Mouse (Mus musculus) intestine, postnatal 0 days (tissue): Measurements from ENCODE around the gene Hoxa6. TPM values are rescaled to one million over a fixed set of nuclear protein-coding genes. Genes with fewer than 3 reads are reported as not detected.

Experiments
- ATAC-seq: fragments of 200-750 bp; cut with Nextera tagmentation; 2 replicates; pipeline ENCODE4 v1.8.0; 2017; ENCODE audit warnings: mild to moderate bottlenecking, moderate TSS enrichment, moderate library complexity
- H3K27ac ChIP-seq: fragments of 300-500 bp; sonication (generic); 2 replicates; pipeline ENCODE4 v1.5.1; 2014; ENCODE audit warnings: mild to moderate bottlenecking, low read depth, low read length, moderate library complexity
- H3K27me3 ChIP-seq: fragments of 300-500 bp; sonication (generic); replicated peaks from 2 replicates; pipeline ENCODE4 v1.6.1; 2014; ENCODE audit warnings: low read length, mixed read lengths; ENCODE audit not compliant: control insufficient read depth, insufficient read depth
- H3K36me3 ChIP-seq: fragments of 300-500 bp; sonication (generic); 2 replicates; pipeline ENCODE4 v1.6.1; 2014; ENCODE audit warnings: mild to moderate bottlenecking, moderate library complexity; ENCODE audit not compliant: control insufficient read depth, insufficient read depth
- H3K4me1 ChIP-seq: fragments of 300-500 bp; sonication (generic); replicated peaks from 2 replicates; pipeline ENCODE4 v1.6.1; 2014; ENCODE audit warnings: antibody characterized with exemption, low read length, mixed read lengths; ENCODE audit not compliant: control insufficient read depth, insufficient read depth
- H3K4me2 ChIP-seq: fragments of 300-500 bp; sonication (generic); replicated peaks from 2 replicates; pipeline ENCODE4 v1.6.1; 2014; ENCODE audit warnings: low read depth, mild to moderate bottlenecking, moderate library complexity
- H3K4me3 ChIP-seq: fragments of 300-500 bp; sonication (generic); 2 replicates; pipeline ENCODE4 v1.5.1; 2014; ENCODE audit warnings: low read depth, low read length
- H3K9ac ChIP-seq: fragments of 300-500 bp; sonication (generic); 2 replicates; pipeline ENCODE4 v1.6.1; 2014; ENCODE audit warnings: mild to moderate bottlenecking, low read depth, low read length
- H3K9me3 ChIP-seq: fragments of 300-500 bp; sonication (generic); 2 replicates; pipeline ENCODE4 v1.6.1; 2016; ENCODE audit warnings: mixed run types; ENCODE audit not compliant: control insufficient read depth
- CTCF ChIP-seq: sonication (generic); IDR thresholded peaks from 2 replicates; pipeline ENCODE4 v1.5.1; 2016; ENCODE audit warnings: low read depth, mild to moderate bottlenecking, control low read depth, antibody characterized with exemption, moderate library complexity
- WGBS: fragments of 180-500 bp; shearing (Covaris S2); extraction: QIAGEN DNeasy Blood & Tissue Kit; methylation state at CpG from one replicate; pipeline ENCODE4 v1.1.7; 2014; 5-methylcytosine and 5-hydroxymethylcytosine counted together
- polyA plus RNA-seq: library from polyadenylated mRNA; unstranded; fragments of >200 nt; fragmentation: Nextera tagmentation; extraction: Ambion mirVana; gene quantifications from 2 replicates; pipeline ENCODE4 v1.2.1, GENCODE M21; 2015

Hoxa6 gene
- polyA plus RNA-seq, 1 experiment from 2014 or later, result 0.76 TPM

DNA sequence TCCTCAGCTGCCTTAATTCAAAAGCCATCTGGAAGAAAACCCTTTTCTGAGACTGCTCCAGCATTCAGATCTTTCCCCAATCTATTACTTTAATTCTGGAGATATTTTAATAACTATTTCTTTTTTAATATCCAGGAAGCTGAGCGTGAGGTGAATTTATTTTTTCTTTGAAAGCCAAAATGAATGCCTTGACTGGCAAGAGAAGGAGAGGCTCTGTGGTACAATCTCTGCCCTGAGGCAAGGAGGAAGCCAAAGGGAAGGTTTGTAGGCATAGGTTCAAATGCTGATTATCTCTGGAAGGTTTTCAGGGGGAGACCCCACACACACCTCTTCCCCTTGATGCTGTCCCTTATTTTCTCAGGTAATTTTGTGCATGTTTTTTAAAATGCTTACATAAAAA lies 41.3 kb downstream of the Hoxa6 start:
- 65% methylated on average over 1 of the region's 1 CpGs for WGBS
- no peak for ATAC-seq

DNA sequence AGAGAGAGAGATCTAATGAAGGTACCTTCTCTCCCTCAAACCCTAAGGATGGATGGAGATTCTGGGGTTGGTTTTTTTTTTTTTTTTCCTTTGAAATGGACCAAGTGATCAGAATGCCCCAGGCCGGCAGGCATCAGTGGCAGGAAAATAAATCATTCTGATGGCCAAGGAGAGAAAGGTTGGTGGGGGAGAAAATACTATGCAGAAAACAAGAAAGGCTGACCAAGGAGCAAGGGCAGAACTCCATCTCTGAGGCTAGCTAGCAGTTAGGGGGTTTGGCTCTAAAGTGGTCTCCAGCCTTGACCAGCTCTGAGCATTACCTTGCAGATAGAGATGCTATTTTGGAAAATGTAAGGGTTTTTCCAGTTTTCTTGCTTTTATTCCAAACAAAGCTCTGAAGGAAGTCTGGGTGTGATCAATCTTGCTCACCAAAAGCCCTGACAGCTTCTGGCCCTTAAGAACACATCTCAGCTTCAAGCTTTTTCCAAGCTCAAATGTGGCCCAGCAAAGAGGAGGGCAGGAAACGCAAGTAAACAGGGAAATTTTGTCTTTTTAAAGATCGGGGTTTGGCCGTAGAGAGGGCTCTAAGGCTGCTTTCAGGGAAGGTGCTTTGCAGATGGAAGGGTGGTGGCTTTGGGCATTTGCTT lies 42.0 kb downstream of the Hoxa6 start:
- Histone ChIP-seq H3K4me3 (peak overlapping the region; percentile 47), H3K27me3 (peaks cover 24% of the 10 kb centered on the region), H3K4me2 (peak overlapping the region; percentile 63), H3K4me1 (no peaks in the 10 kb centered on the region), H3K27ac (peak overlapping the region; percentile 17; the same call in 1 of the 2 replicates), H3K9me3 (no peaks in the 10 kb centered on the region), H3K9ac (0 out of 2 replicates have a peak overlapping the region, but pooled peaks have one; percentile 0), H3K36me3 (no peaks in the 10 kb centered on the region; the same call in 1 of the 2 replicates)
- WGBS, result 62% methylated on average over 4 of the region's 4 CpGs
- TF ChIP-seq CTCF, result no peak
- ATAC-seq, result no peak

More for the DNA sequence above, 41.3 kb downstream of the Hoxa6 start:
- H3K9me3 ChIP-seq, result no peaks in the 10 kb centered on the region
- peak overlapping the region; percentile 47; the same call in 1 of the 2 replicates for H3K4me3 ChIP-seq
- H3K36me3 ChIP-seq, result no peaks in the 10 kb centered on the region; the same call in 1 of the 2 replicates
- TF ChIP-seq CTCF, result no peak
- peak overlapping the region; percentile 0; the same call in 1 of the 2 replicates for H3K9ac ChIP-seq
- H3K4me1 ChIP-seq, result no peaks in the 10 kb centered on the region
- H3K27me3 ChIP-seq, result peaks cover 29% of the 10 kb centered on the region
- peak overlapping the region; percentile 63 for H3K4me2 ChIP-seq
- peak overlapping the region; percentile 62 for H3K27ac ChIP-seq

DNA sequence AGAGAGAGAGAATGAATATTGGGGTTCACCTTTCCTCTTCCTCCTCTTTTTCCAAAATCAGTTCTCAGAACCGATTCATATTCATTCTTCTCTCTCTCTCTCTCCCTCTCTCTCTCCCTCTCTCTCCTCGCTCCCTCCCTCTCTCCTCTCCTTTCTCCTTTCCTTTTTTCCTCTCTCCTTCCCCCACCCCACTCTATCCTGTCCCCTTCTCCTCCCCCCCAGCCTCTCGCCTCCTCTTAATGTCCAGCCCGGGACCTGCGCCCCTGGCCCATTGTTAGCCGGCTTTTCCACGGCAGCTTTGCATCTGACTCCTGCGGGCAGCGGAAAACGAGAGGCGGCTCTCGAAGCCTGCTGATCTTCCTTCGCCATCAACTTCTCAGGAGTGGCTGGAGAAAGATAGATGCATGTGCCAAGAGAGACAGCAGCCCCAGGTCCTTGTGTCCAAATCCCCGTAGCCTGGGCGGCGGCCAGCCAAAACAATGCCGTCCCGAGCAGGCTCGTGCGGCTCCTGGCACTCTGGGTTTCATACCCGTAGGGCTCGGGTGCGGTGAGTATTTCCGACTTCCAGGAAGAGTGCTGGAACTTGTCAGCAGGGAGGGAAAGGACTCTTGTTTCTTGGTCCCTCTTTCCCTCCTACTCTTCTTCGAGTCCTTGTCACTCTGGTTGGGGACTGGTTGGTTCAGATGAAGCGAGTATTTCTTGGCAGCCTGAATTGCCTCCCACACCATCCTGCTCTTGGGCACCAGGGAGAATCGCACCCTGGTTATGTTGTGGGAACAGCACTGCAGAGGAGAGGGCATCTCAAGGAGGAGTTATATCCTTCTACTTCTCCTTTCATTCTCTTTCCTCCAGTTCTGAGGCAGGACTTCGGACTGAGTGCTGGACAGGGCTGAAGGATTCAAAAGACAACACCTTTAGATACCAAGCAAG lies 42.8 kb downstream of the Hoxa6 start:
- Histone ChIP-seq H3K4me1 (no peaks in the 10 kb centered on the region), H3K27me3 (peaks cover 24% of the 10 kb centered on the region), H3K27ac (peak overlapping the region; percentile 73), H3K9me3 (no peaks in the 10 kb centered on the region), H3K4me3 (peak overlapping the region; percentile 47), H3K4me2 (peak overlapping the region; percentile 63), H3K9ac (peak overlapping the region; percentile 71), H3K36me3 (no peaks in the 10 kb centered on the region; the same call in 1 of the 2 replicates)
- no peak for TF ChIP-seq CTCF
- no peak for ATAC-seq
- WGBS, result 44% methylated on average over 28 of the region's 28 CpGs

DNA sequence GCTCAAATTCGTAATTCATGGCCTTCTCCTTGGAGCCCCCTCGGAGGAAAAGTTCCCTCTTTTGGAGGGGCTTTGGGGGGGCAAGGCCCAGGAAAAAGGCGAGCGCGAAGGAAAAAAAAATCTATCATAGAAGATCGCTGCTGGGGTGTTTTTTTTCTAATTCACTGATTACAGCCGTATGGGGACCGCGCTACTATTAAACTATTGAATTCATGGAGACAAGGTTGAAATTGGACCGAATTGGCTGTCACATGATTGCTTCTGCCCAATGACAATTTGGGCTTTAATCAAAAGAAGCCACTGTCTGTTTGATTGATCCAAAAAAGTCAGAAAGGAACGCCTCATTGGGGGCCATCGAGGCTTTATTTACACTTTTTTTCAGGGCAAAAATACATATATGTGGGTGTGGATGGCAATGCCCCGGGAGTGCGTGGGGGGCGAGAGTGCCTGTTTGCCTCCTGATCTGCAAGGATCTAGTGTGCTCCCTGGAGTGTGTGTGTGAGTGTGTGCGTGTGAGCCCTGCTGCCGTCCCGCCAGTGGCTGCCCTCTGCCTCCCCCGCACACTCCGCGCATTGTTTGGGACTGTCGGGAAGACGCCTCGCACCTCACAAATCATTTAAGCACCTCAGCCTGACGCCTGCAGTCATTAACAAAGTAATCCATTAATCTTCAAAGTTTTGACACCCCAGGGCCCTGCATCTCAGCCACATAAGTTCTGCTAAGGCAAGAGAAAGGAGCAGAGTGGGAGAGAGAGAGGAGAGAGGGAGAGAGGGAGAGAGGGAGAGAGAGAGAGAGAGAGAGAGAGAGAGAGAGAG lies 43.7 kb downstream of the Hoxa6 start, which contains the start of gene Hoxa2:
Gene Hoxa2, minus strand, starts transcription at position 206 of the 815 bp plus-strand sequence.
- Histone ChIP-seq H3K4me1 (no peaks in the 10 kb centered on the region), H3K4me3 (peak within 1 kb of the TSS; percentile 47), H3K9me3 (no peaks in the 10 kb centered on the region), H3K9ac (peak within 1 kb of the TSS; percentile 71), H3K36me3 (no peaks in the 10 kb centered on the region), H3K27ac (peak within 1 kb of the TSS; percentile 73), H3K4me2 (peak within 1 kb of the TSS; percentile 63), H3K27me3 (peaks cover 24% of the 10 kb centered on the region)
- WGBS, result 25% methylated on average over 25 of the region's 25 CpGs
- no peak for ATAC-seq
- TF ChIP-seq CTCF, result no peak

DNA sequence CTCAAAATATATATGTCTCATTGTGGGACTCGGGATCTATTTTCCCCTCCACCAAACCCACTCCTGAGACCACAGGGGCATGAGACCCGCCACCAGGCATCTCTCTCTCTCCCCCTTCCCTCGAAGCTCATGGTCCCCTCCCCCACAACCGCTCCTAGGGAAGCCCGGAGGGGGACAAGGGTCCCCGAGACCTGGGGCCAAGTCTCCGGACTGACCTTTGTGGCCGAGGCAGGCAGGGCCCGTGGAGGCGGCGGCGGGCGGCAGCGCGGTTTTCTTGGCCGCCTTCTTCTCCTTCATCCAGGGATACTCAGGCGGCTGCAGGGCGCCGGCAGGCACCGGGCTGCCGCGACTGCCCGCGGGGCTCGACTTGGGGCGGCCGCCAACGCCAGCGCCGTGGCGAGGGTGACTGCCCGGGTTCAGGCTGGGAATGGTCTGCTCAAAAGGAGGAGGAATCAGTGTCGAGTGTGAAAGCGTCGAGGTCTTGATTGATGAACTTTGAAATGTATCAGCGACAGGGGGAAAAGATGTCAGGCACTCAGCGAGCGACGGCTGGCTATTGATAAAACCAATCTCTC lies 44.4 kb downstream of the Hoxa6 start:
- peak overlapping the region; percentile 47 for H3K4me3 ChIP-seq
- no peaks in the 10 kb centered on the region for H3K9me3 ChIP-seq
- H3K36me3 ChIP-seq, result no peaks in the 10 kb centered on the region
- TF ChIP-seq CTCF, result no peak
- ATAC-seq, result no peak
- H3K27me3 ChIP-seq, result peaks cover 24% of the 10 kb centered on the region
- 8% methylated on average over 39 of the region's 39 CpGs for WGBS
- H3K9ac ChIP-seq, result peak overlapping the region; percentile 71
- H3K4me2 ChIP-seq, result peak overlapping the region; percentile 63
- H3K27ac ChIP-seq, result peak overlapping the region; percentile 73
- no peaks in the 10 kb centered on the region for H3K4me1 ChIP-seq
